ENCODE assay signal across 7 mouse cellular contexts in the genomic region with DNA sequence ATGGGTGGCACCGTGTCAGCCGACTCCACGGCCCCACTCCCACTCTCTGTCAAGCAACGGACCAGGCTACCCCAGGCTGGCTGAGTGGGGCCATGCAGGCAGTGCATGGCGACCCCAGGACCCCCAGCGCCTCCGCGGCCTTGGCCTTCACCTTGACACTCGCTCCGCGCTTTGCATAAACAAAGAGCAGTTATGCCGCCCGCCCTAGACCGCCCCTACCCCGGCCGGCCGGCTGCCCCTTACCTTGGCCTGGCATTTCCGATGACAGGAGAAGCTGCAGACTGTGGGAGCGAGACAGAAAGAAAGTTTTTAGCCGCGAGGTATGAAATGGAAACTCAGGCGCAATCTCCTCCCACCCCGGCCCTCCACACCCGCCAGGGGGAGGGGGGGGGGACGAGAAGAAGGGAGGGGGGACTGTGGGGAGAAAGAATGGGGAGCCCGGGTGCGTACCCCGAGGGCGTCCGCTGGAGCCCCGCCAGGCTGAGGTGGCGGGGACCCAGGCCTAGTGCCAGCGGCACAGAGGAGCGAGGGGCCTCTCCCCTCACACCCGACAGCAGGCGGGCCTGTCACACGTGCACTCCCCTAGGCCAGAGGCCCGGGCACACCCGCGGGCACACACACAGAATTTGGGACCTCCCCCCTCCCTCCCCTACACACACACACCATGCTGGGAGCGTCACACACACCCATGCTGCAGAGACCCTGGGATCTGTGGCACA. TPM values are rescaled to one million over a fixed set of nuclear protein-coding genes. Genes with fewer than 3 reads are reported as not detected.
A peak's percentile ranks its signal among the peaks of the same experiment; 100 is the strongest.
DNase-seq lines count a peak whose midpoint lies in the region; ATAC-seq and TF ChIP-seq lines count a peak whose summit lies in the region.

No protein-coding gene starts in this region.

- TF ChIP-seq EP300 in heart, adult 2 months (IDR thresholded peaks at IDR 0.05; ENCODE audit: insufficient read depth, low read depth, low read length), result no peak

- H3K27me3 ChIP-seq in heart, adult 2 months (ENCODE audit: control insufficient read depth, insufficient read depth, low read length), result no peaks in the 10 kb centered on the region
- H3K27me3 ChIP-seq in midbrain, embryonic 14.5 days (ENCODE audit: control insufficient read depth, insufficient read depth, low read length), result no peaks in the 10 kb centered on the region

- H3K79me2 ChIP-seq in heart, adult 2 months (replicated peaks; ENCODE audit: control insufficient read depth, insufficient read depth, low read length), result no peaks in the 10 kb centered on the region

- H3K9ac ChIP-seq in heart, adult 2 months (ENCODE audit: low read depth, low read length), result peak overlapping the region; percentile 95
- H3K9ac ChIP-seq in midbrain, embryonic 14.5 days (replicated peaks; ENCODE audit: low read length), result peak overlapping the region; percentile 36; the same call in 1 of the 2 replicates

- 9% methylated on average over 39 of the region's 41 CpGs for WGBS in heart, adult 2 months
- WGBS in midbrain, embryonic 14.5 days, result 6% methylated on average over 40 of the region's 41 CpGs

- TF ChIP-seq POLR2A in heart, adult 2 months (IDR thresholded peaks at IDR 0.05; ENCODE audit: insufficient read depth, low read depth, low read length), result no peak

- H3K4me2 ChIP-seq in midbrain, embryonic 14.5 days (ENCODE audit: low read length), result peak overlapping the region; percentile 51

- intact Hi-C loops in heart, adult 2 months (cut with DNase I), result no loop called here

- H3K4me3 ChIP-seq in heart, adult 2 months, result peak overlapping the region; percentile 70
- peak overlapping the region; percentile 24 for H3K4me3 ChIP-seq in midbrain, embryonic 14.5 days (replicated peaks; ENCODE audit: low read depth, low read length)

- no peaks in the 10 kb centered on the region for H3K9me3 ChIP-seq in midbrain, embryonic 14.5 days (ENCODE audit: control insufficient read depth, low read length)

- H3K27ac ChIP-seq in heart, adult 2 months, result peak overlapping the region; percentile 92
- no peak overlapping the region for H3K27ac ChIP-seq in midbrain, embryonic 14.5 days (replicated peaks; ENCODE audit: low read depth, low read length)

- ATAC-seq in midbrain, embryonic 14.5 days (ENCODE audit: low FRiP score, low TSS enrichment), result peak; percentile 55

- peaks cover 24% of the 10 kb centered on the region for H3K4me1 ChIP-seq in heart, adult 2 months (ENCODE audit: control insufficient read depth, insufficient read depth, low read length)
- H3K4me1 ChIP-seq in midbrain, embryonic 14.5 days (ENCODE audit: control insufficient read depth, insufficient read depth, low read length), result peaks cover 9% of the 10 kb centered on the region

- peaks cover 10% of the 10 kb centered on the region for H3K36me3 ChIP-seq in heart, adult 2 months (ENCODE audit: control insufficient read depth, insufficient read depth, low read length)
- no peaks in the 10 kb centered on the region for H3K36me3 ChIP-seq in midbrain, embryonic 14.5 days (ENCODE audit: control insufficient read depth, insufficient read depth, low read length)

- 0 out of 2 replicates have a peak, but pooled peaks have one; percentile 6 for TF ChIP-seq CTCF in heart, adult 2 months (IDR thresholded peaks at IDR 0.05)

- peak; percentile 38 for DNase-seq in CD4-positive, CD25-positive, alpha-beta regulatory T cell, adult 2 months (ENCODE audit: low read depth, low spot score)
- peak; percentile 14 for DNase-seq in T-cell, adult 2 months (ENCODE audit: low spot score)
- DNase-seq in heart, adult 2 months, result peak; percentile 62 to 70
- peak; percentile 63 for DNase-seq in kidney, postnatal 10 days
- peak; percentile 39 for DNase-seq in midbrain, embryonic 14.5 days
- no peak for DNase-seq in layer of hippocampus, adult 8-10 months (ENCODE audit: low spot score in 2 of 2)
- DNase-seq in left cerebral cortex, adult 11 months (ENCODE audit: low spot score), result no peak

RNA-seq across cellular contexts. Expression of gene Tns1, which starts 55.7 kb away (rescaled TPM):
- 100 to 1,000 TPM; 629 to 748 TPM for total RNA-seq in heart, adult 2 months (2021)
- polyA plus RNA-seq in heart, adult 2 months (2012; rRNA removed), result 329 and 365 TPM in 2 replicates
- polyA plus RNA-seq in midbrain, embryonic 14.5 days (2014; fragmentation: Nextera tagmentation; extraction: Ambion mirVana), result 7.6 and 11.0 TPM in 2 replicates
- total RNA-seq in layer of hippocampus, adult 8-10 months (2022), result 10 to 100 TPM; 44.4 to 54.8 (median 47.4) TPM

RNA-seq across cellular contexts. Expression of gene Rufy4, which starts 56.8 kb away (rescaled TPM):
- total RNA-seq in heart, adult 2 months (2021), result 1 to 10 TPM; 1.1 to 1.2 TPM
- polyA plus RNA-seq in heart, adult 2 months (2012; rRNA removed), result 0.59 and 1.0 TPM in 2 replicates
- 0.12 and 0.33 TPM in 2 replicates for polyA plus RNA-seq in midbrain, embryonic 14.5 days (2014; fragmentation: Nextera tagmentation; extraction: Ambion mirVana)
- total RNA-seq in layer of hippocampus, adult 8-10 months (2022), result under 1 TPM in 1 of 4 experiments, not detected in 3; 0.25 TPM

Comparison
In these comparisons a context has a peak if more than half of its experiments do, and no peak if none do; other contexts are left out.
1. DNase-seq: peak in CD4-positive, CD25-positive, alpha-beta regulatory T cell, adult 2 months (single experiment), T-cell, adult 2 months (single experiment), heart, adult 2 months (2 of 2), kidney, postnatal 10 days (single experiment) and midbrain, embryonic 14.5 days (single experiment); none in layer of hippocampus, adult 8-10 months (0 of 2) and left cerebral cortex, adult 11 months (single experiment).
2. RNA of gene Tns1, which starts 55.7 kb away (total RNA-seq): 629 to 748 TPM in heart, adult 2 months; 44.4 to 54.8 TPM in layer of hippocampus, adult 8-10 months; every median in the first group is over 10 times any median in the second.